Mouse (Mus musculus): Measurements from ENCODE around the gene Tctex1d2.

The Tctex1d2 gene

DNA sequence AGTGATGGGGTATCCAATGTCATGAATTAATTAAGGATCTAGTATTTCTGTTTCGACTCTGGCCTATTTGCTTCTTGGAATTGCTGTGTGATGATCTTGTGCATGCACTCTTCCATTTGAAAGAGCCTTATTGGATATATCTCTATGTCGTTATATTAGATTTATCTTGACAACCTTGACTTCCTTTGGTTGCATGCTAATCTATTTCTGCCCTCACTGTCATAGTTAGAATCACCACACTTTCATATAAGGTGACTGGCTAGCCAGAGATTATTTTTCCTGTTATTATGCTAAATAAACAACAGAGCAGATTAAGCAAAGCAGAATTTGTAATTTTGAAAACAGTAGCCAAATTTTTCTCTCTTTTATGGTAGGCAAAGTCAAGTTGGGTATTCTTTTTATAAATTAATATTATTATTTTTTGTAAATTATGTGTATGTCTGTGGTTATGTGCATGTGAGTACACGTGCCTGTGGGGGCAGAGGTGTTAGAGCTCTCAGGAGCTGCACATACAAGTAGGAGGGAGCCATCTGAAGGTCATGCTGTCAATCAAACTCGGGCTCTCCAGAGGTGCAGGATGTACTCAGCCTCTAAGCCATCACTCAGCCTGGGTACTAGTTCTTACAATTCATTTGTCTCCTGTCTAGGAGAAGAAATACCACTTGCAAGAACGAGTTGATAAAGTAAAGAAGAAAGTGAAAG is 50.1 kb downstream of the Tctex1d2 start:
- no peak for DNase-seq (ENCODE audit: low read depth, low spot score)

DNA sequence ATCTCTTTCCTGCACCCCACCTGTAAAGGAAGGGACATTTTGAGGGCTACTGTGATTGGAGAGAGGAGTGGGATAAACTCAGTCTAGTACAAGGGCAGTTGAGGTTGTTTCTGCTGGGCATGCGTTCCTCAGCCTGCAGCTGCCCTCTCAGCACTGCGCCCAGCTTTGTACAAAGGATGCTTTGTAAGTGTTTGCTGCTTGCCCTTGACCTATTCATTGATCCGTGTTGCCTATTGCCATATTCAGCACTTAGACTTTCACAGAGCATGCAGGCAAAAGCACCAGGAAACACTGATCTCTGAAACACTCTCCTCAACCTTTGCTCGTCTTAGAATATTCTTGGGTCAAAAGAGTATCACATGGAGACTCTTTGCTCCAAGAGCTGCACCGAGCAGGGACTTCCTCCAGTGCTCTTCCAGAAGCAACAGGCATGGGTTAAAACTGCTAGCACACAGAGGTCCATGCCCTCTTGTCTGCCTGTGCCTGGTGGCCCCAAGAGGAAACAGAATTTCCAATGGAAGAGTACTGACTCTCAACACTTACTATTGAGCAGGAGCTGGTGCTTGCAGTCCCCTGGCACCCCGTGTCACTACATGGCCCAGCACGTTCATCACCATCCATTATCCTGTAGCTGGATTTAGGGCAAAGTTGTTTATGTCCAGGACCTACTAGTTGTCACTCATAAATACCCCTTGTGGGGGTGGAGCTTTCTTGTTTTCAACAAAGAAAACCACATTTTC is 52.9 kb downstream of the Tctex1d2 start:
- DNase-seq (ENCODE audit: low read depth, low spot score): no peak

DNA sequence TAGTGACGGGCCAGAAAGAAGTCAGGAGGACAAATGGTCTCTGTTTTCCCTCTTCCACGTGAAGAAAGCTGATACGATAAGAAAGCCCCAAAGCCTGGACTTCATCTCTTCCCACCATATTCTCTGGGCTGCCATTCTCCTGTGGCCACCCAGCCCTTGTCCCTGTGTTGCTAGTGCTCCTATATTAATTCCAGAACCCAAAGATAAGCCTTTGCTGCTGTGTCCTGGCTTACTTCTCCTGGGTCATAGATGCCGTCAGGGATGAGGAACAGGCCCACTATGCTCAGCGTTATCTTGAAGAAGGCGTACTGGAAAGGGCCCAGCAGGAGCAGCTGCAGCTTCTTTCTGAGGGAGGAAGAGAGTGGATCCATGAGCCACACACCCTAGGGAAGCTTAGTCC is 57.8 kb downstream of the Tctex1d2 start:
- no peak for DNase-seq (ENCODE audit: low read depth, low spot score)

All from brain, embryonic 18.5 days (tissue).